Mouse (Mus musculus): ENCODE results near the gene Tmem200b. TPM values are rescaled to one million over a fixed set of nuclear protein-coding genes. Genes with fewer than 3 reads are reported as not detected.
A peak's percentile ranks its signal among the peaks of the same experiment; 100 is the strongest.

The Tmem200b gene
- total and polyA plus RNA-seq, 2 experiments from 2014 or later = 0.33 to 2.5 TPM

DNA sequence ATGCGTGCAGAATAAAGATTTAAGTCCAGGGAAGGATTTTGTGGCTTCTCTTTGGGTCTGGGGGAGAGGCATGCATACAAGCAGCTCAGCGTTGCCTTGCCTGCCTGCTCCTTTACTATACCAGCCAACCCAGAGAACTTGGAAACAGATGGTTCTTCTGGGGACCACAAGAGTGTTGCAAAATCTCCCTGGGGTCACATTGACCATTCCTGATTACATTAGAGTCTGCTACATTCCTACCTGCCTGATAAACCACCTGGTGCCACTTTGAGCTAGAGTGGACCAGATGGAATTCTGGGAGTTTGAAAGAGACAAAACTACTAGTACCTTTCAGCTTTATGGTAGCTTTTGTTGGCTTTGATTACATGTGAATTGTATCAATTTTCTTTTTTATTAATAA lies 44.7 kb upstream of the Tmem200b start:
- Histone ChIP-seq H3K4me2 (ENCODE audit: low read depth) (no peak overlapping the region), H3K27me3 (ENCODE audit: insufficient read depth, low read length) (no peaks in the 10 kb centered on the region), H3K27ac (ENCODE audit: low read depth, low read length) (no peak overlapping the region), H3K9ac (0 out of 2 replicates have a peak overlapping the region, but pooled peaks have one; percentile 18), H3K4me1 (ENCODE audit: insufficient read depth) (peaks cover 22% of the 10 kb centered on the region), H3K9me3 (ENCODE audit: low read length) (no peaks in the 10 kb centered on the region), H3K36me3 (ENCODE audit: insufficient read depth) (no peaks in the 10 kb centered on the region), H3K4me3 (ENCODE audit: low read depth, low read length) (no peak overlapping the region)
- no peak for DNase-seq
- ATAC-seq = no peak
- TF ChIP-seq CTCF (IDR thresholded peaks at IDR 0.05; ENCODE audit: low read depth) = no peak
- 54% methylated on average over 2 of the region's 2 CpGs for WGBS

- Histone ChIP-seq H3K36me3 (ENCODE audit: insufficient read depth) (0 out of 2 replicates have a peak, but pooled peaks cover under 1% of the 10 kb centered on the region), H3K4me2 (ENCODE audit: low read depth) (no peak overlapping the region), H3K9ac (no peak overlapping the region), H3K27me3 (ENCODE audit: insufficient read depth, low read length) (no peaks in the 10 kb centered on the region), H3K4me1 (ENCODE audit: insufficient read depth) (peaks cover 22% of the 10 kb centered on the region), H3K9me3 (ENCODE audit: low read length) (no peaks in the 10 kb centered on the region), H3K27ac (ENCODE audit: low read depth, low read length) (no peak overlapping the region), H3K4me3 (ENCODE audit: low read depth, low read length) (no peak overlapping the region)
- no peak for ATAC-seq
- 75% methylated on average over 1 of the region's 1 CpGs for WGBS
- no peak for DNase-seq
- TF ChIP-seq CTCF (IDR thresholded peaks at IDR 0.05; ENCODE audit: low read depth) = no peak
Observed at GRCm38 (mm10) chr4:131879692-131880091, 41.9 kb upstream of the Tmem200b start.

DNA sequence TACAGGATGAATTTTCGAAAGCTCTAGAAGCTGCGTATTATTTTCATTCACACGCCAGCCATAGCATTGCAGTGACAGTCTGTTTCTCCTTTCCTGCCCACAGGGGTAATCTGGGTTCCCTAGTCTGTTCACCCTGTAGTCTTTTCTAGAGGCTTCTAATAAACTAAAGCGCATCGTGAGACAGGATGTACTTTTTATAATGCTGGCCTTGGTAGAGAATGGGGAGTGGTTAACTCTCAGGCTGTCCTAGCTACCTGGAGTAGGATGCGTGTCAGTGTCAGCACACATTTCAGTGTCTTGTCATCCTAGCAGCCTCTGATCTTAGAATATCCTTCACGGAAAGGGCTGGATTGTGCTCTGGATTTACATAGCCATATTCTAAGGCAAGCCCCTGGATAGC lies 40.3 kb upstream of the Tmem200b start:
- Histone ChIP-seq H3K4me1 (ENCODE audit: insufficient read depth) (peaks cover 7% of the 10 kb centered on the region), H3K4me2 (ENCODE audit: low read depth) (no peak overlapping the region), H3K36me3 (ENCODE audit: insufficient read depth) (peaks cover 13% of the 10 kb centered on the region), H3K9me3 (ENCODE audit: low read length) (no peaks in the 10 kb centered on the region), H3K27me3 (ENCODE audit: insufficient read depth, low read length) (no peaks in the 10 kb centered on the region), H3K4me3 (ENCODE audit: low read depth, low read length) (no peak overlapping the region), H3K9ac (no peak overlapping the region), H3K27ac (ENCODE audit: low read depth, low read length) (no peak overlapping the region)
- ATAC-seq (no peak), DNase-seq (no peak)
- no peak for TF ChIP-seq CTCF (IDR thresholded peaks at IDR 0.05; ENCODE audit: low read depth)
- WGBS = 87% methylated on average over 7 of the region's 7 CpGs

- ATAC-seq = no peak
- H3K9me3 ChIP-seq (ENCODE audit: low read length) = no peaks in the 10 kb centered on the region
- TF ChIP-seq CTCF (IDR thresholded peaks at IDR 0.05; ENCODE audit: low read depth) = no peak
Observed at GRCm38 (mm10) chr4:131883571-131883970, 38.0 kb upstream of the Tmem200b start.

GRCm38 (mm10) chr4:131885376-131885775 lies 36.2 kb upstream of the Tmem200b start:
- ATAC-seq (no peak), DNase-seq (no peak)
- Histone ChIP-seq H3K4me3 (ENCODE audit: low read depth, low read length) (no peak overlapping the region), H3K9ac (no peak overlapping the region), H3K36me3 (ENCODE audit: insufficient read depth) (peaks cover 19% of the 10 kb centered on the region), H3K4me1 (ENCODE audit: insufficient read depth) (no peaks in the 10 kb centered on the region), H3K27ac (ENCODE audit: low read depth, low read length) (no peak overlapping the region), H3K9me3 (ENCODE audit: low read length) (no peaks in the 10 kb centered on the region), H3K4me2 (ENCODE audit: low read depth) (no peak overlapping the region), H3K27me3 (ENCODE audit: insufficient read depth, low read length) (no peaks in the 10 kb centered on the region)
- no peak for TF ChIP-seq CTCF (IDR thresholded peaks at IDR 0.05; ENCODE audit: low read depth)
- 66% methylated on average over 6 of the region's 6 CpGs for WGBS

More at GRCm38 (mm10) chr4:131883571-131883970, 38.0 kb upstream of the Tmem200b start:
- 62% methylated on average over 6 of the region's 6 CpGs for WGBS
- H3K27me3 ChIP-seq (ENCODE audit: insufficient read depth, low read length) = no peaks in the 10 kb centered on the region
- no peak overlapping the region for H3K4me2 ChIP-seq (ENCODE audit: low read depth)
- no peaks in the 10 kb centered on the region for H3K4me1 ChIP-seq (ENCODE audit: insufficient read depth)
- no peak for DNase-seq
- no peak overlapping the region for H3K9ac ChIP-seq
- peaks cover 19% of the 10 kb centered on the region for H3K36me3 ChIP-seq (ENCODE audit: insufficient read depth)
- H3K4me3 ChIP-seq (ENCODE audit: low read depth, low read length) = no peak overlapping the region
- no peak overlapping the region for H3K27ac ChIP-seq (ENCODE audit: low read depth, low read length)

GRCm38 (mm10) chr4:131888564-131888963 lies 33.0 kb upstream of the Tmem200b start:
- TF ChIP-seq CTCF (IDR thresholded peaks at IDR 0.05; ENCODE audit: low read depth) = no peak
- peaks cover 36% of the 10 kb centered on the region for H3K36me3 ChIP-seq (ENCODE audit: insufficient read depth)
- no peak overlapping the region for H3K27ac ChIP-seq (ENCODE audit: low read depth, low read length)

DNA sequence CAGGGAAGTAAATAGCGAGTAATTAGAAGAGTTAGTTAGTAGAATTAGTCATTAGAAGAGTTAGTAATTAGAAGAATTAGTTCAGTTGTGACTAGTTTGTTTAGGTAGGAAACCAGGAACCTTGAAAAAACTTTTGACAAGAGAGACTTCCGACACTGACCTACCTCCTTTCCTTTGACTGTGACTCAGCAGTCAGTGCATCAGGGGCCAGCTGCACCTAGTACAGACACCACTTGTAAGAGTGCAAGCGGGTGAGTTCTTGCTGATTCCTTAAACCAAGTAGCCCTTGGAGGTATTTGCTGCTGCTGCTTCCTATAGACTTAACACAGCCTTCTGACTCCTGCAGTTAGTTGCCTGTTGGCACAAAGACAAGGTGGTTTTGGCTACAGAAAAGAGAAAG lies 30.9 kb upstream of the Tmem200b start:
- 87% methylated on average over 3 of the region's 3 CpGs for WGBS
- Histone ChIP-seq H3K4me2 (ENCODE audit: low read depth) (no peak overlapping the region), H3K4me1 (ENCODE audit: insufficient read depth) (no peaks in the 10 kb centered on the region), H3K27ac (ENCODE audit: low read depth, low read length) (no peak overlapping the region), H3K4me3 (ENCODE audit: low read depth, low read length) (no peak overlapping the region), H3K9ac (no peak overlapping the region), H3K9me3 (ENCODE audit: low read length) (no peaks in the 10 kb centered on the region), H3K27me3 (ENCODE audit: insufficient read depth, low read length) (no peaks in the 10 kb centered on the region), H3K36me3 (ENCODE audit: insufficient read depth) (peaks cover 44% of the 10 kb centered on the region)
- no peak for TF ChIP-seq CTCF (IDR thresholded peaks at IDR 0.05; ENCODE audit: low read depth)
- DNase-seq = no peak
- no peak for ATAC-seq

More at GRCm38 (mm10) chr4:131888564-131888963, 33.0 kb upstream of the Tmem200b start:
- H3K4me2 ChIP-seq (ENCODE audit: low read depth) = no peak overlapping the region
- no peak for ATAC-seq
- WGBS = 78% methylated on average over 1 of the region's 1 CpGs
- no peaks in the 10 kb centered on the region for H3K9me3 ChIP-seq (ENCODE audit: low read length)
- DNase-seq = no peak
- no peak overlapping the region for H3K4me3 ChIP-seq (ENCODE audit: low read depth, low read length)
- no peaks in the 10 kb centered on the region for H3K4me1 ChIP-seq (ENCODE audit: insufficient read depth)
- H3K27me3 ChIP-seq (ENCODE audit: insufficient read depth, low read length) = no peaks in the 10 kb centered on the region
- no peak overlapping the region for H3K9ac ChIP-seq
